Mouse (Mus musculus): ENCODE measurements around the gene Dact3. TPM values are rescaled to one million over a fixed set of nuclear protein-coding genes. Genes with fewer than 3 reads are reported as not detected.

Dact3 gene
- 0.31 and 0.49 TPM in 2 replicates for total RNA-seq (2012; rRNA removed)
- polyA plus RNA-seq (2012; ENCODE audit: insufficient read depth in 1 of 2, insufficient read length in 2 of 2, low read depth in 1 of 2, low replicate concordance in 2 of 2, missing spikeins in 1 of 2): 1 to 10 TPM in 1 of 2 experiments, not detected in 1; 2.1 TPM

DNA sequence AGATGAGACGGTGACA, at the start of gene Dact3:
Dact3 (plus strand) TSS at position 8 of the 16 bp plus-strand sequence.
- H3K4me3 ChIP-seq (ENCODE audit: control insufficient read depth in 1 of 2, insufficient read depth in 1 of 2, low read depth in 2 of 2, low read length in 2 of 2): peak within 1 kb of the TSS; percentile 61 to 73
- H3K36me3 ChIP-seq (ENCODE audit: control insufficient read depth in 1 of 2, insufficient read depth in 2 of 2, low read length in 2 of 2): peaks cover 0 to 4% of the 10 kb centered on the region in 2 experiments; a peak in 2 of 4 replicates
- H3K27me3 ChIP-seq (ENCODE audit: control insufficient read depth in 1 of 2, insufficient read depth in 2 of 2, low read length in 2 of 2): no peaks in the 10 kb centered on the region
- H3K9ac ChIP-seq (ENCODE audit: control insufficient read depth, low read depth, low read length, poor library complexity, severe bottlenecking): peak within 1 kb of the TSS; percentile 72
- no peak for TF ChIP-seq CHD1 (IDR thresholded peaks at IDR 0.05; ENCODE audit: low read depth, low read length)
- H3K79me2 ChIP-seq (ENCODE audit: control insufficient read depth, insufficient read depth, low read length, poor library complexity): no peaks in the 10 kb centered on the region; the same call in 1 of the 2 replicates
- no peaks in the 10 kb centered on the region; a peak in 1 of 4 replicates for H3K4me1 ChIP-seq (ENCODE audit: control insufficient read depth in 1 of 2, insufficient read depth in 2 of 2, low read length in 2 of 2)
- H3K9me3 ChIP-seq (replicated peaks; ENCODE audit: insufficient read depth, low read length): no peaks in the 10 kb centered on the region
- H3K27ac ChIP-seq (ENCODE audit: control insufficient read depth, low read depth, low read length): peak within 1 kb of the TSS; percentile 11
- DNase-seq (ENCODE audit: low read depth, low spot score): no peak

DNA sequence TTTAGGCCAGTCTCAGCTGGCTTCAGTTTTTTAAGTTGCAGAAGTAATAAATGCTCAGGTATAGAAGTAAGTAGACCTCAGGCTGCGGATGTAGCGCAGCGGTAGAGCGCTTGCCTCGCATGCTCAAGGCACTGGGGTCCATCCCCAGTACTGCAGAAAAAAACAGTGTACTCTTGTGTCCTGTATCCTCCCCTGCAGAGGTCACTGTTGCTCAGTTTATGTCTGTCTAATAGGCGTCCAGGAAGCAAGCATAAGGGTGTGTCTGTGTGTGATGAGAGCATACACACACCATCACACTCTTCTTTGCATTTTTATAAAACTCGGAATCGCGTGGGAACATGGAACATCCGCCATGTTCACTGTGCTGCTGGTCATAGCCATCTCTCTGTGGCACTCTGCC, 49.3 kb upstream of the Dact3 start:
- no peak overlapping the region for H3K4me3 ChIP-seq (ENCODE audit: control insufficient read depth in 1 of 2, insufficient read depth in 1 of 2, low read depth in 2 of 2, low read length in 2 of 2)
- no peak for DNase-seq (ENCODE audit: low read depth, low spot score)
- H3K79me2 ChIP-seq (ENCODE audit: control insufficient read depth, insufficient read depth, low read length, poor library complexity): peaks cover 16% of the 10 kb centered on the region
- H3K27me3 ChIP-seq (ENCODE audit: control insufficient read depth in 1 of 2, insufficient read depth in 2 of 2, low read length in 2 of 2): no peaks in the 10 kb centered on the region
- H3K27ac ChIP-seq (ENCODE audit: control insufficient read depth, low read depth, low read length): no peak overlapping the region
- H3K9me3 ChIP-seq (replicated peaks; ENCODE audit: insufficient read depth, low read length): no peaks in the 10 kb centered on the region
- no peaks in the 10 kb centered on the region for H3K4me1 ChIP-seq (ENCODE audit: control insufficient read depth in 1 of 2, insufficient read depth in 2 of 2, low read length in 2 of 2)
- TF ChIP-seq ETS1 (IDR thresholded peaks at IDR 0.05; ENCODE audit: low read depth, low read length): no peak
- peak; percentile 1; the same call in 1 of the 2 replicates for TF ChIP-seq RAD21 (IDR thresholded peaks at IDR 0.05; ENCODE audit: low read depth, low read length)
- TF ChIP-seq CTCF (IDR thresholded peaks at IDR 0.05 in 2 of 3, conservative IDR thresholded peaks at IDR 0.05 in 1 of 3; ENCODE audit: control insufficient read depth in 1 of 3, insufficient read depth in 1 of 3, low read depth in 2 of 3, low read length in 3 of 3, poor library complexity in 1 of 3, severe bottlenecking in 1 of 3): peak in 1 of 3 experiments; percentile 28; a peak in 2 of 6 replicates
- TF ChIP-seq POLR2AphosphoS5 (IDR thresholded peaks at IDR 0.05; ENCODE audit: borderline replicate concordance, low read depth, low read length): no peak
- no peak overlapping the region for H3K9ac ChIP-seq (ENCODE audit: control insufficient read depth, low read depth, low read length, poor library complexity, severe bottlenecking)
- peaks cover 0 to 12% of the 10 kb centered on the region in 2 experiments; a peak in 2 of 4 replicates for H3K36me3 ChIP-seq (ENCODE audit: control insufficient read depth in 1 of 2, insufficient read depth in 2 of 2, low read length in 2 of 2)

DNA sequence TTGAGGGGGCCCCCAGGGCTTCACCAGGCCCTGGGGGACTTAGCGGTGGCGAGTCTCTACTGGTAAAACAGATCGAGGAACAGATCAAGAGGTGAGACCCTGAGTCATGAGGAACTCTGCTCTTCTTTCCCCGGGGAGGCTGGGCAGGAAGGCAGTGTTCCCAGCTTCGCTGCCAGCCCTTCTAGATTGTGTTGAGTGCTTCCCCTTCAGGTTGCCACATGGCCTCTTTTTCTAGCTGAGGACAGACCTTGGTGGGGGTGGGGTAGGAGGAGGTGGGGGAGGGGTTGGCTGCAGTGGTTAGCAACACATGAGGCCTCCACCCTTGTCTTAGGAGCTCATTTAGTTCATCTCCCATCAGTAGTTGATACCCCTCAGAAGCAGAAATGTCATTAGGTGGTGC, 48.5 kb upstream of the Dact3 start:
- H3K36me3 ChIP-seq (ENCODE audit: control insufficient read depth in 1 of 2, insufficient read depth in 2 of 2, low read length in 2 of 2): peaks cover 0 to 12% of the 10 kb centered on the region in 2 experiments; a peak in 2 of 4 replicates
- H3K9me3 ChIP-seq (replicated peaks; ENCODE audit: insufficient read depth, low read length): no peaks in the 10 kb centered on the region
- H3K79me2 ChIP-seq (ENCODE audit: control insufficient read depth, insufficient read depth, low read length, poor library complexity): peaks cover 8% of the 10 kb centered on the region
- no peak for TF ChIP-seq USF2 (IDR thresholded peaks at IDR 0.05; ENCODE audit: borderline replicate concordance in 1 of 2, insufficient read depth in 1 of 2, low read depth in 1 of 2, low read length in 2 of 2)
- no peak for TF ChIP-seq ELF1 (IDR thresholded peaks at IDR 0.05; ENCODE audit: low read depth, low read length)
- TF ChIP-seq JUND (IDR thresholded peaks at IDR 0.05; ENCODE audit: low read depth, low read length): no peak
- TF ChIP-seq RCOR1 (IDR thresholded peaks at IDR 0.05; ENCODE audit: low read depth, low read length): no peak
- TF ChIP-seq MXI1 (IDR thresholded peaks at IDR 0.05; ENCODE audit: low read depth, low read length): no peak
- TF ChIP-seq CHD1 (IDR thresholded peaks at IDR 0.05; ENCODE audit: low read depth, low read length): no peak
- TF ChIP-seq NRF1 (IDR thresholded peaks at IDR 0.05; ENCODE audit: insufficient read depth, low read depth, low read length, poor library complexity, severe bottlenecking): no peak
- TF ChIP-seq NELFE (IDR thresholded peaks at IDR 0.05; ENCODE audit: low read depth, low read length): no peak
- TF ChIP-seq USF1 (IDR thresholded peaks at IDR 0.05; ENCODE audit: low read depth, low read length): no peak
- H3K4me3 ChIP-seq (ENCODE audit: control insufficient read depth in 1 of 2, insufficient read depth in 1 of 2, low read depth in 2 of 2, low read length in 2 of 2): no peak overlapping the region
- H3K9ac ChIP-seq (ENCODE audit: control insufficient read depth, low read depth, low read length, poor library complexity, severe bottlenecking): no peak overlapping the region
- no peaks in the 10 kb centered on the region for H3K27me3 ChIP-seq (ENCODE audit: control insufficient read depth in 1 of 2, insufficient read depth in 2 of 2, low read length in 2 of 2)
- H3K27ac ChIP-seq (ENCODE audit: control insufficient read depth, low read depth, low read length): no peak overlapping the region
- H3K4me1 ChIP-seq (ENCODE audit: control insufficient read depth in 1 of 2, insufficient read depth in 2 of 2, low read length in 2 of 2): no peaks in the 10 kb centered on the region
- DNase-seq (ENCODE audit: low read depth, low spot score): no peak

All from MEL (cell line).